Mouse (Mus musculus): ENCODE measurements around the gene Prl6a1.

The Prl6a1 gene

GRCm38 (mm10) chr13:27312334-27313225 lies at the start of gene Prl6a1:
Gene Prl6a1, plus strand, starts transcription at chr13:27312627.
- DNase-seq (ENCODE audit: low spot score): no peak

- peak; percentile 19 for DNase-seq (ENCODE audit: low spot score)
Observed at GRCm38 (mm10) chr13:27334989-27335388, 22.6 kb downstream of the Prl6a1 start.

DNA sequence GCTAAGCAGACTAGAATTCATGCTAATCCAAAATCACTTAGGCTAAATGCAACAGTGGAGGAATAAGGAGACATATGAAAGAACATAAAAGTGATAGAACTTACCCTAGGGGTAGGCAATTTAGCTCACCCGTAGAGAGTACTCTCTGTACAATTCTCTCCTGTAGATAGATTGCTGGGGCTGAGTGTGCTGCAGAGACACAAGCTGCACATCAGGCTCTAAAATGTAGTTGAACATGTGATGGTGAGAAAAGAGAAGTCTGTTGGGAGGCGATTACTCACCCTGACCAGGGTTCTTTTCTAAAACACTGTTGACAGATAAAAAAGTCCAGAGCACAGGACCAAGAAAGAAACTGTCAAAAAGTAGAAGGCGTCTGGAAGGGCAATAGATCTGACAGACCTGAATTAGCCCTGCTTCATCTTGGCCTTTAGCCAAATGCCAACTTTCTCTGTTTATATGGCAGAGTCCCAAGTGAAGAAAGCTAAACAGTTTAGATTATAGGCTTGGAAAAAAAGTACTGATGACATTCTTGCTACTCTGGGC lies 30.4 kb downstream of the Prl6a1 start:
- DNase-seq (ENCODE audit: low spot score): peak; percentile 9

- no peak for DNase-seq (ENCODE audit: low spot score)
Observed at GRCm38 (mm10) chr13:27345373-27345772, 32.9 kb downstream of the Prl6a1 start, which contains the start of gene Prl8a2. Gene Prl8a2, plus strand, starts transcription at chr13:27345673.

Data from embryo, embryonic 10 days (tissue).